Mouse (Mus musculus) heart, embryonic 16.5 days (tissue): ENCODE data around the gene Mtmr11. TPM values are rescaled to one million over a fixed set of nuclear protein-coding genes. Genes with fewer than 3 reads are reported as not detected.
A peak's percentile ranks its signal among the peaks of the same experiment; 100 is the strongest.
"Not testable (repeated sequence)": the region's sequence is repeated elsewhere in the genome, so short reads cannot be mapped to it uniquely, and the experiment has no call there.

Experiments
- ATAC-seq: fragments of 200-750 bp; cut with Nextera tagmentation; replicated peaks from 2 replicates; pipeline ENCODE4 v1.8.0; 2017; ENCODE audit warnings: moderate number of reproducible peaks; ENCODE audit not compliant: insufficient read depth, low FRiP score; ENCODE audit errors: extremely low read depth
- H3K27ac ChIP-seq: fragments of 300-500 bp; sonication (generic); 2 replicates; pipeline ENCODE4 v1.5.1; 2014; ENCODE audit warnings: mild to moderate bottlenecking, low read length, control low read depth, moderate library complexity
- H3K27me3 ChIP-seq: fragments of 300-500 bp; sonication (generic); 2 replicates; pipeline ENCODE4 v1.6.1; 2014; ENCODE audit warnings: low read length, mixed read lengths; ENCODE audit not compliant: control insufficient read depth, insufficient read depth
- H3K36me3 ChIP-seq: fragments of 300-500 bp; sonication (generic); 2 replicates; pipeline ENCODE4 v1.6.1; 2014; ENCODE audit not compliant: control insufficient read depth, insufficient read depth
- H3K4me1 ChIP-seq: fragments of 300-500 bp; sonication (generic); 2 replicates; pipeline ENCODE4 v1.6.1; 2014; ENCODE audit warnings: low read length, mixed read lengths; ENCODE audit not compliant: control insufficient read depth, insufficient read depth
- H3K4me2 ChIP-seq: fragments of 300-500 bp; sonication (generic); 2 replicates; pipeline ENCODE4 v1.6.1; 2014; ENCODE audit warnings: low read depth, mild to moderate bottlenecking, control low read depth, low read length
- H3K4me3 ChIP-seq: fragments of 300-500 bp; sonication (generic); 2 replicates; pipeline ENCODE4 v1.5.1; 2014; ENCODE audit warnings: mild to moderate bottlenecking, control low read depth, low read length
- H3K9ac ChIP-seq: fragments of 300-500 bp; sonication (generic); 2 replicates; pipeline ENCODE4 v1.6.1; 2014; ENCODE audit warnings: low read length, control low read depth
- H3K9me3 ChIP-seq: fragments of 300-500 bp; sonication (generic); replicated peaks from 2 replicates; pipeline ENCODE4 v1.6.1; 2016; ENCODE audit warnings: low read length; ENCODE audit not compliant: control insufficient read depth
- WGBS: fragments of 180-500 bp; shearing (Covaris S2); extraction: QIAGEN DNeasy Blood & Tissue Kit; methylation state at CpG from one replicate; pipeline ENCODE4 v1.1.7; 2014; 5-methylcytosine and 5-hydroxymethylcytosine counted together
- microRNA-seq: library from miRNA; unstranded; fragments of <30 nt; microRNA quantifications from one replicate; pipeline ENCODE4, GENCODE M21; 2017
- polyA plus RNA-seq: library from polyadenylated mRNA; unstranded; fragments of >200 nt; fragmentation: Nextera tagmentation; extraction: Ambion mirVana; gene quantifications from 2 replicates; pipeline ENCODE4 v1.2.1, GENCODE M21; 2015

Gene Mtmr11
- polyA plus RNA-seq, 1 experiment from 2014 or later, result 9.4 TPM

- peak overlapping the region; percentile 94 for H3K9ac ChIP-seq
- no peaks in the 10 kb centered on the region for H3K27me3 ChIP-seq
- H3K9me3 ChIP-seq, result no peaks in the 10 kb centered on the region
- peaks cover 26% of the 10 kb centered on the region for H3K4me1 ChIP-seq
- H3K27ac ChIP-seq, result peak overlapping the region; percentile 100
- peak overlapping the region; percentile 91 for H3K4me2 ChIP-seq
- no peaks in the 10 kb centered on the region for H3K36me3 ChIP-seq
- H3K4me3 ChIP-seq, result peak overlapping the region; percentile 77
- ATAC-seq, result no peak
- WGBS, result 0% methylated on average over 12 of the region's 12 CpGs
Measured at GRCm38 (mm10) chr3:96219191-96219641, 57.4 kb downstream of the Mtmr11 start.

GRCm38 (mm10) chr3:96219661-96220130 lies 57.9 kb downstream of the Mtmr11 start, which contains the start of the genes Bola1 and Hist2h2ab:
Bola1 (minus strand) TSS chr3:96219709.
Hist2h2ab (plus strand) TSS chr3:96219865.
- H3K9me3 ChIP-seq, result no peaks in the 10 kb centered on the region
- H3K9ac ChIP-seq, result peak within 1 kb of the TSS; percentile 94
- peak within 1 kb of the TSS; percentile 100 for H3K27ac ChIP-seq
- H3K4me2 ChIP-seq, result peak within 1 kb of the TSS; percentile 91
- H3K27me3 ChIP-seq, result no peaks in the 10 kb centered on the region
- WGBS, result under 1% methylated on average over 36 of the region's 37 CpGs
- H3K4me1 ChIP-seq, result peaks cover 26% of the 10 kb centered on the region
- H3K36me3 ChIP-seq, result no peaks in the 10 kb centered on the region
- peak within 1 kb of the TSS; percentile 77 for H3K4me3 ChIP-seq
- peak; percentile 79 for ATAC-seq

- ATAC-seq, H3K9me3 ChIP-seq, H3K27me3 ChIP-seq, H3K36me3 ChIP-seq: not testable (repeated sequence)
- Histone ChIP-seq H3K9ac (peak overlapping the region; percentile 94), H3K27ac (peak overlapping the region; percentile 100), H3K4me3 (peak overlapping the region; percentile 77), H3K4me1 (peaks cover 28% of the 10 kb centered on the region), H3K4me2 (peak overlapping the region; percentile 91)
- WGBS, result under 1% methylated on average over 24 of the region's 47 CpGs
Measured at GRCm38 (mm10) chr3:96220131-96220764, 58.4 kb downstream of the Mtmr11 start.

GRCm38 (mm10) chr3:96220765-96221639 lies 59.2 kb downstream of the Mtmr11 start, which contains the start of the genes Hist2h2ac and Hist2h2be:
Hist2h2ac (minus strand) TSS chr3:96220880.
Hist2h2be (plus strand) TSS chr3:96221119.
- no peaks in the 10 kb centered on the region for H3K27me3 ChIP-seq
- peaks cover 28% of the 10 kb centered on the region for H3K4me1 ChIP-seq
- no peaks in the 10 kb centered on the region for H3K36me3 ChIP-seq
- H3K9me3 ChIP-seq, result no peaks in the 10 kb centered on the region
- H3K4me3 ChIP-seq, result peak within 1 kb of the TSS; percentile 77
- H3K27ac ChIP-seq, result peak within 1 kb of the TSS; percentile 100
- ATAC-seq, result peak; percentile 92
- H3K9ac ChIP-seq, result peak within 1 kb of the TSS; percentile 94
- H3K4me2 ChIP-seq, result peak within 1 kb of the TSS; percentile 91
- under 1% methylated on average over 43 of the region's 43 CpGs for WGBS

Small RNA genes lying within 50 kb of the gene (microRNA-seq; reads per million reads assigned to microRNA genes)
- gene Gm44492, result not detected

Other genes with a start within 250 kb of the Mtmr11 start
- 188 and 233 TPM in 2 replicates for gene Anp32e, start 232.8 kb upstream of the Mtmr11 start, polyA plus RNA-seq
- gene Plekho1, start 166.0 kb upstream of the Mtmr11 start, polyA plus RNA-seq, result 63.3 and 67.1 TPM in 2 replicates
- gene Vps45, start 103.5 kb upstream of the Mtmr11 start, polyA plus RNA-seq, result 34.6 and 39.4 TPM in 2 replicates
- gene Otud7b, start 57.5 kb upstream of the Mtmr11 start, polyA plus RNA-seq, result 18.6 and 21.4 TPM in 2 replicates
- gene Sf3b4, start 10.3 kb downstream of the Mtmr11 start, polyA plus RNA-seq, result 91.8 and 92.8 TPM in 2 replicates
- gene Sv2a, start 19.1 kb downstream of the Mtmr11 start, polyA plus RNA-seq, result 11.6 and 13.9 TPM in 2 replicates
- gene Bola1, start 57.7 kb downstream of the Mtmr11 start, polyA plus RNA-seq, result 40.0 and 43.5 TPM in 2 replicates
- gene Hist2h2ab, start 57.9 kb downstream of the Mtmr11 start, polyA plus RNA-seq, result not detected in 2 replicates
- gene Hist2h2ac, start 58.9 kb downstream of the Mtmr11 start, polyA plus RNA-seq, result 5.0 and 6.4 TPM in 2 replicates
- gene Hist2h2be, start 59.1 kb downstream of the Mtmr11 start, polyA plus RNA-seq, result 7.8 and 9.4 TPM in 2 replicates
- 2.7 and 3.8 TPM in 2 replicates for gene Hist2h3c2, start 77.1 kb downstream of the Mtmr11 start, polyA plus RNA-seq
- gene Hist2h2aa2, start 78.3 kb downstream of the Mtmr11 start, polyA plus RNA-seq, result 37.9 and 41.1 TPM in 2 replicates
- 11.8 and 12.6 TPM in 2 replicates for gene Hist2h2aa1, start 83.5 kb downstream of the Mtmr11 start, polyA plus RNA-seq
- 0.76 and 1.2 TPM in 2 replicates for gene Hist2h3c1, start 84.7 kb downstream of the Mtmr11 start, polyA plus RNA-seq
- 2.4 and 5.8 TPM in 2 replicates for gene Hist2h4, start 101.3 kb downstream of the Mtmr11 start, polyA plus RNA-seq
- gene Hist2h3b, start 106.7 kb downstream of the Mtmr11 start, polyA plus RNA-seq, result 17.2 and 25.2 TPM in 2 replicates
- 3.7 and 4.1 TPM in 2 replicates for gene Hist2h2bb, start 107.7 kb downstream of the Mtmr11 start, polyA plus RNA-seq
- 1.6 and 2.5 TPM in 2 replicates for gene Fcgr1, start 132.0 kb downstream of the Mtmr11 start, polyA plus RNA-seq